8 mouse cellular contexts compared by ENCODE assay signal in genomic region chr19:7039841-7040636, GRCm38 (mm10). TPM values are rescaled to one million over a fixed set of nuclear protein-coding genes. Genes with fewer than 3 reads are reported as not detected.
DNase-seq lines count a peak whose midpoint lies in the region; ATAC-seq lines count a peak whose summit lies in the region.

Gene Stip1 (minus strand): TSS chr19:7039967.

- peak within 1 kb of the TSS; percentile 94 for H3K4me3 ChIP-seq in lung, embryonic 16.5 days (ENCODE audit: low read length)

- peaks cover 13% of the 10 kb centered on the region for H3K4me1 ChIP-seq in lung, embryonic 16.5 days (replicated peaks; ENCODE audit: control insufficient read depth, insufficient read depth, low read length)

- peak; percentile 98 for ATAC-seq in hematopoietic stem cell, adult 5-6 weeks (replicated peaks in 1 of 2; ENCODE audit: insufficient read depth in 1 of 2, low FRiP score in 2 of 2, low TSS enrichment in 1 of 2, low read depth in 1 of 2, poor library complexity in 2 of 2, severe bottlenecking in 2 of 2)
- peak; percentile 99 for ATAC-seq in lung, embryonic 16.5 days (ENCODE audit: low read depth)

- no peaks in the 10 kb centered on the region for H3K9me3 ChIP-seq in lung, embryonic 16.5 days (ENCODE audit: control insufficient read depth, low read length)

- H3K36me3 ChIP-seq in lung, embryonic 16.5 days (ENCODE audit: control insufficient read depth, insufficient read depth, low read length), result peaks cover 4% of the 10 kb centered on the region

- DNase-seq in MEL-GATA-1-ER (ENCODE audit: extremely low read depth, low read depth), result peak; percentile 100
- peak; percentile 98 for DNase-seq in cerebellum, adult 8-10 months
- peak; percentile 100 for DNase-seq in forelimb bud, embryonic 11.5 days (ENCODE audit: low read depth, low spot score)
- DNase-seq in layer of hippocampus, adult 9-10 months (ENCODE audit: low spot score), result peak; percentile 99
- DNase-seq in ovary, postnatal 10 days (ENCODE audit: low spot score), result peak; percentile 89
- peak; percentile 97 to 100 for DNase-seq in thymus, postnatal 10 days (ENCODE audit: low spot score in 2 of 2)

- H3K27ac ChIP-seq in lung, embryonic 16.5 days (ENCODE audit: low read length), result peak within 1 kb of the TSS; percentile 98

- no peaks in the 10 kb centered on the region for H3K27me3 ChIP-seq in lung, embryonic 16.5 days (ENCODE audit: control insufficient read depth, insufficient read depth, low read depth, low read length)

- WGBS in lung, embryonic 16.5 days, result under 1% methylated on average over 49 of the region's 49 CpGs

- H3K9ac ChIP-seq in lung, embryonic 16.5 days (ENCODE audit: low read length), result peak within 1 kb of the TSS; percentile 97

- peak within 1 kb of the TSS; percentile 91 for H3K4me2 ChIP-seq in lung, embryonic 16.5 days (ENCODE audit: low read depth, low read length)

RNA-seq across cellular contexts. Expression of gene Stip1, which starts in this region (rescaled TPM):
- total RNA-seq in hematopoietic stem cell, adult 5-6 weeks (2017), result 162 and 250 TPM in 2 replicates
- 220 and 243 TPM in 2 replicates for polyA plus RNA-seq in lung, embryonic 16.5 days (2015; fragmentation: Nextera tagmentation; extraction: Ambion mirVana)

Comparison
In these comparisons a context has a peak if more than half of its experiments do, and no peak if none do; other contexts are left out.
1. Peak in every context shown above with its lines: DNase-seq, ATAC-seq, H3K4me3 ChIP-seq and H3K27ac ChIP-seq.